Mouse (Mus musculus) CH12F3 (cell line): ENCODE results near the gene Ccdc58.
"Not testable (repeated sequence)": the region's sequence is repeated elsewhere in the genome, so short reads cannot be mapped to it uniquely, and the experiment has no call there.

Experiments used
- in situ Hi-C: fragments of 300-500 bp; cut with MboI; formaldehyde crosslinking; loops from 2 replicates; pipeline ENCODE4 v1.14.3; 2020; ENCODE audit warnings: low sequenced_read_pairs

Gene Ccdc58

GRCm38 (mm10) chr16:36071450-36072379 is at the start of gene Ccdc58, which contains the start of gene Fam162a:
Ccdc58 (plus strand) TSS chr16:36071685.
Fam162a (minus strand) TSS chr16:36071594.
- in situ Hi-C loops, result no loop called here

GRCm38 (mm10) chr16:36028120-36028519 is 43.4 kb upstream of the Ccdc58 start:
- in situ Hi-C loops, result not testable (repeated sequence)

- in situ Hi-C loops, result no loop called here
Observed at GRCm38 (mm10) chr16:36040640-36041624, 30.6 kb upstream of the Ccdc58 start, which contains the start of gene Wdr5b. Wdr5b (plus strand) TSS chr16:36041190.

GRCm38 (mm10) chr16:36041625-36042020 is 29.9 kb upstream of the Ccdc58 start:
- in situ Hi-C loops, result no loop called here

GRCm38 (mm10) chr16:36043073-36043472 is 28.4 kb upstream of the Ccdc58 start:
- in situ Hi-C loops, result no loop called here

GRCm38 (mm10) chr16:36043964-36044363 is 27.5 kb upstream of the Ccdc58 start:
- in situ Hi-C loops, result no loop called here

GRCm38 (mm10) chr16:36047538-36047937 is 23.9 kb upstream of the Ccdc58 start:
- in situ Hi-C loops, result no loop called here

- in situ Hi-C loops, result no loop called here
Observed at GRCm38 (mm10) chr16:36051491-36051890, 20.0 kb upstream of the Ccdc58 start.

GRCm38 (mm10) chr16:36053524-36054275 is 17.8 kb upstream of the Ccdc58 start:
- in situ Hi-C loops, result no loop called here

GRCm38 (mm10) chr16:36054920-36055319 is 16.6 kb upstream of the Ccdc58 start:
- in situ Hi-C loops, result no loop called here

GRCm38 (mm10) chr16:36056416-36056815 is 15.1 kb upstream of the Ccdc58 start:
- in situ Hi-C loops, result no loop called here

GRCm38 (mm10) chr16:36057933-36058475 is 13.5 kb upstream of the Ccdc58 start:
- in situ Hi-C loops, result no loop called here

GRCm38 (mm10) chr16:36062534-36062933 is 9.0 kb upstream of the Ccdc58 start:
- in situ Hi-C loops, result not testable (repeated sequence)

GRCm38 (mm10) chr16:36063315-36063714 is 8.2 kb upstream of the Ccdc58 start:
- in situ Hi-C loops, result no loop called here

- in situ Hi-C loops, result no loop called here
Observed at GRCm38 (mm10) chr16:36064904-36065303, 6.6 kb upstream of the Ccdc58 start.

GRCm38 (mm10) chr16:36067694-36068093 is 3.8 kb upstream of the Ccdc58 start:
- in situ Hi-C loops, result no loop called here

- in situ Hi-C loops, result no loop called here
Observed at GRCm38 (mm10) chr16:36068356-36068755, 3.1 kb upstream of the Ccdc58 start.

GRCm38 (mm10) chr16:36069819-36070575 is 1.5 kb upstream of the Ccdc58 start:
- in situ Hi-C loops, result no loop called here

- in situ Hi-C loops, result no loop called here
Observed at GRCm38 (mm10) chr16:36071071-36071449, 425 bp upstream of the Ccdc58 start.
